Mouse (Mus musculus): Measurements from ENCODE around the gene Slit3.

Slit3 gene

DNA sequence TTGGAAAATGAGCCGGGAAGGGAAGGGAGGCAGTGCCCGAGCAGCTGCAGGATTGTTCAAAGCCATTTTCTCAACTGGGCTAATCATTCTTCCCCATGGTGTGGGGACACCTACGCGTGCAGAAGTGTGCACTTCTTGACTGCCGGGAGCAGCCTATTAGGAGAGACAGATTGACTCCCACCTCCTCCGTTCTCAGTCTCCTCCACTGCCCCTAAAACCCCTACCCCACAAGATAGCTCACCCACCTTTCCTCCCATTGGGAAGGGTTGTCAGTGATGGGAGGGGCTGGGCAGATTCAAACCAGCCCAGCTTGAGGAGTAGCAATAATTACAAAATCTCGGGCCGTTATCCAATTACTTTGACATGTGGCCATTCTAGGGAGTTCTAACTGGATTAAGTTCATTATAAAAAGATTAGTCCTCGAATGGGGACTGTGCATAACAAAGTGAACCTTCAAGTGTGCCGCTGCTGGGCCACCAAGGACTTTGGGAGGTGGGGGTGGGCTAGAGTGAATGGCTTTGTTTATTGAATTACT lies 333.2 kb downstream of the Slit3 start:
- no peak for DNase-seq (ENCODE audit: low spot score in 2 of 2)

DNA sequence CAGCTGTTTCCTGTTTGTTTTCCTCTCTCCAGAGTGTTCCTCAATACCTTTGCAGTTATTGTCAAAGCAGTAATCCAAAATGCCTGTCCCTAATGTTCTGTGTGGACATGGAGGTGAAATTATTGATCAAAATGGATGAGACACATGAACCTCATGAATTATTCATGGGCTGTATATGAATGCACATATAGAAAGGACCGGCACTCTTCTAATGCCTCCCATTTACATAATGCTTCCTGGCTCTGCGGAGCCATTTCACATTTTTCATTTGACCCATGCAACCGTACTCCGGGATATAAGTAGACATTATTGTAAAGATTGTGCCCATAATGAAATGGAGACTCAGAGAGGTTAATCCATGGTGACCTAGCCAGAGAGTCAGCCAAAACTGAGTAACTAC lies 333.8 kb downstream of the Slit3 start:
- no peak for DNase-seq (ENCODE audit: low spot score in 2 of 2)

DNA sequence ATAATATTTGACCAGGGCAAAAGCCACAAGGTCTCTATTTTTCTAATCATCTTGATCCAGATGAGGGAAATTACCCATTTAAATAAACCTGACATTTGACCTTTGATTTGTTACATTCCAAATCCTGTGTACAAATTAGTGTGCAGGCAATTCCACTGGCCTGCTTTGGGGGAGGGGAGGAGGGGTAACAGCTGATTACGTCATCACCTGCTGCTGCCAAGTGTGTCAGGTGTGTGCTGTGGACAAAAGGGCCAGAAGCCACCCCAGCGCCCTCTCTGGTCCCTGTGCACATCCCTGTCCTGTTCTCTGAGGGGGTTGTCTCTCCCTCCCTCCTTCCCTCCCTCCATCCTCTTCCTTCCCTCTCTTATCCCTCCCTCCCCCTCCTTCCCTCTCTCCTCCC lies 337.0 kb downstream of the Slit3 start:
- no peak for DNase-seq (ENCODE audit: low spot score in 2 of 2)

DNA sequence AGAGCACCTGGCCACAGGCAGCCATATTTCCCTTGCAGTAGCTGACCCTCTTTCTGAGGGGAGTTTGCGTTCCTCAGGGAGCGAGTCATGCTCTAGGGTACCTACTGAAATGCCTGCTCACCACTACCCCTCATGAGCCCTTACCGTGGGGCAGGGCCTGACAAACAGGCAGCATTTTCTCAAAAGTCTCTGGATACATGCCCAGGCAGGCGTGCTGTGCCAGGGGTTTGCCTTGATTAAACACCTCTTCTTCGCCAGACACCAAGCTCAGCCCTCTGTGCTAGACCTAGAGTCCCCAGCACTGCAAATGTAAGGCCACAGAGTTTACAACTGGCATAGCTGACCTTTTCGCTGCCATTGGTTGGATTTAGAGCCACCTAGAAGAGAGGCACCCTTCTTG lies 345.7 kb downstream of the Slit3 start:
- no peak for DNase-seq (ENCODE audit: low spot score in 2 of 2)

DNA sequence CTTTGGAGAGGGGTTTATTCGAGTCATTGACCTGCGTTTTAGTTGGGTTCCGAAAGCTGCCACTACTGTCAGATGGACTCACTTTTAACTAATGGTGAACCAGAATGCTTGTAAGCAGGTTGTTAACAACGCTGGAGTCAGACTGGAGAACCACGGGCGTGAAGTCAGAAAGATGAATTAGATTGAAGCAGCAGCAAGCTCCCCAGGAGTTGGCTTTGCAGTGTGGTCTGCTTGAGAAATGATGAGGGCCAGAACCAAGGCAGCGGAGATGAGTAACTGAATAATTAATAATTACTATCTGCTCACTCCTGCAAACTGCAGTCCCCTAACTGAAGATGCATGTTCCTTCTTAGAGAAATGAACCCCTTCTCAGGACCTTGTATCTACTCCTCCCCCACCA lies 347.8 kb downstream of the Slit3 start:
- no peak for DNase-seq (ENCODE audit: low spot score in 2 of 2)

DNA sequence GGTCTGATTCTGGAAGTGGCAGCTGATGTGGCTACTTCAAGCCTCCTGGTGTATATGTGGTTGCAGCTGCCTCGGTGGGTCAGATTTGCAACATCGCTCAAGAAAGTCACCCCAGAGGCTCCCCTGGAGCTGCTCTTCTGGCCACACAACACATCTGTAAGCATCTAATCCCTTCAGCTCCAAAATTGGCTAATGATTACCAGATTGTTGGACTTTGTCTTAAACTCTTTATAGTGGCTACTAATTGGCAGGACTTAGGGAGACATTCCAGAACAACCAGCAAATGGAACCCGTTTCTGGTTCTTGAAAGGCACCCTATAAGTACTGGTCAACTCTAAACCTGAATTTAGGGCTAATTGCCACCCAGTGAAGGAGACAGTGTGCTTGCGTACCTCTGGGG lies 348.9 kb downstream of the Slit3 start:
- no peak for DNase-seq (ENCODE audit: low spot score in 2 of 2)

DNA sequence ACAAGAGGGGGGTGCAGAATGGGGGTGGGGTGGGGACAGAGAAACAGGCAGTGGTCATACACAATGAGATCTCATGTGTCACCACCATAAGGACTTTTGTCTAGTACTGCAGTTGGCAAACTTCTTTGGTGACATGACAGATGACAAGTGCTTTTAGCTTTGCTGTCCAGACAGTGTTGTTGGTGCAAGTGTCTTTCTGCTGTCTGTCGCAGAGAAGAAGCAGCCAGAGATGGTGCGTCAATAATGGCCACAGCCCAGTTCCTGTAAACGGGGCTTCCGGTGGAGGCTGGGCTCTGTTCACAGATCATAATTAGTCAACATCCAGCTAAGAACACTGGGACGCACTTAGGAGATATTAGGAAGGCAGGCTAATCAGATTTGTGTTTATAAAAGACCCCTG lies 349.8 kb downstream of the Slit3 start:
- DNase-seq (ENCODE audit: low spot score in 2 of 2): no peak

DNA sequence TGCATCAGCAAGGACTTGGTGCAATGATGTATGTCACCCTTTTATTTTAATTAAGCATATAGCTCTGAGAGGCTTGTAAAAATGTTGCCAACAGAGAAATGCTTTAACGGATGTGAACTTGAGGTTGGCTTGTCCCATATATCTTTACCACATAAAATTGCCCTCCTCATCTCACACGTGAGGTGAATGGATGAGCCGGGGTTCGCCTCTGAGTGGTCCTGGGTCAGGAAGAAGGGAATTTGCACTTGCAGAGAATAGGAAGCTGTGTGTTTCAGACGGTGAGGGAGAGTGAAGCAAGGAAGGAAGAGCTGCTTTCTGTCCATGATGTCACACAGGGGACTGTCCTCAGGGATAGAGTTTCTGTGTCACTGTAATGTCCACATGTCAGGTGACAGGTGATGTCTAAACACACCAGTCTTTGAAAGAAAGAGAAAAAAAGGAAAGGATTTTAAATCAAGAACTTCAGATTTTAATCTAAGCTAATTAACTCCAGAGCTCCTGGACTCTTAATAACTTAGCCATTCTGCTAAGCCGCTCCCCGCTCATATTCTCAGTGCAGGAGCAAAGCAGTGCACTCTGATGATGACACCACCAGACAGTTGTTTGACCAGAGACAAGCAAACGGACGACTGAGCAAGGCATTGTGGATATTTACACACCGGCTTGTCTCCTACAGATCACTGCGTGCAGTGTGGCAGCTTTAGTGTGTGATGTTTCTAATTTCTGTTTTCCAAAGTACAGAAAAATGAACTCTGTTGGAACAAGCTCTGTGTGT lies 352.0 kb downstream of the Slit3 start:
- DNase-seq (ENCODE audit: low spot score in 2 of 2): no peak

DNA sequence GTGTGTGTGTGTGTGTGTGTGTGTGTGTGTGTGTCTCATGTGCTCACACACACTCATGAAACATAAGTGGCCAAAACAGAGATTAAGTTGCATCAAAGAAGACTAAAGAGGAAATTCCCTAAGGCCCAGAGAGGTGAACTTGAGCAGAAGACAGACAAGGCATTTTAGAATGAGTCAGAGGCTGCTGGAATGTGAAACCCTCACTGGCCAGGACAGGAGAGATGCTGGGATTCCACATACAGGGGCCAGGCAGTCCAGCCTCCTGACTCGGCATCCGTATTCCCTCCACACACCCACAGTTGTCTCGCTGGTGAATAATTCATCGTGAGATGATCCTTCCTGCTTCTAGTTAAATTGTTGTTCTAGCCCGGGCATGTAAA lies 352.6 kb downstream of the Slit3 start:
- DNase-seq (ENCODE audit: low spot score in 2 of 2): no peak

DNA sequence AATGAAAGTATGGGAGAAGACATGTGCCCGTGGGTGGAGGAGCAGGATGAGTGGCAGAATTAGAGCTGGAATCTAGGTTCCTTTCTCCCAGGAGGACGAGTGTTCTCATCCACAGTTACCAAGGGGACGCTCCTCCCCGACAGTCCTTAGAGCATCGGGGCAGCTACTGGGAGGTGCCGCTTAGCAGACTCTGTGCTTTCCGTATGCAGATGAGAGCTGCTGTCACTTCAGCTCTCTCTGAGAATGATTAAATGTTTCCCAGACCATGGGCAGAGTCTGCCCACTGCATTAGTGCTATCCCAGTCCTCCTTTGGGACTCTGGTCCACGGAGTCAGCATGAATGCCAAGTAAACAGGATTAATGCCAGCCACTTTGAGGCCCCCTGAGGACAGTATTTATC lies 359.1 kb downstream of the Slit3 start:
- no peak for DNase-seq (ENCODE audit: low spot score in 2 of 2)

DNA sequence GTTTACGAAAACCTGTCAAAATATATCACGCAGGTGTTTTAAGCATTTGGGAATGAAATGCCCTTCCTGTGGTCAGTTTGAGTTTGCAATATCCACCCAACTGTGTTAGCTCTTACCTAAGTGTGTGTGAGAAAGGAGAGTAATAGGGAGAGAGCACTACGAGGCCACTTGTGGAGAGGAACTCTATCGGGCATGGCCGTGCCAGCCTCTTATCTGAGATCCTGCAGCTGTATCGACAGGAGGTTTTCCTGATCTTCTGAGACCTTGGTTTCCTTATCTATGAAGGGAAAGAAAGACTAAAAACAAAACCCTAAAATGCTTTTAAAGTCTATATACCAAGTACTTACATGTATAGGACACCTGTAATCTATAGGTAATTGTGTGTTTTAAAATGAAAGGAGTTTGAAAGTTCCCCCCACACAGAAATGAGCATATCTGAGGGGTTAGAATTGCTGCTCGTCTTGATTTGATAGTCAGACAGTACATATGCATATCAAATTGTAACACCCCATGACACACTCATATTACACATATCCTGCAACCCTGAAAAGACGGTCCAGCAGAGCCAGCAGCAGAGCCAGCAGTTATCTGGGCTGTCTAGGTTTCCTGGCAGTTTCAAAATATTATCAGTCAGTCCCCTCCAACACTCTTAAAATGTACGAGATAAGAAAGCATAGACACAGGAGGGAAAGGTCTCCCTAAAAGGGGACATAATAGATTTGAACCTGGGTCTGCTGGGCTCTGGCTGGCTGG lies 360.8 kb downstream of the Slit3 start:
- DNase-seq (ENCODE audit: low spot score in 2 of 2): no peak

DNA sequence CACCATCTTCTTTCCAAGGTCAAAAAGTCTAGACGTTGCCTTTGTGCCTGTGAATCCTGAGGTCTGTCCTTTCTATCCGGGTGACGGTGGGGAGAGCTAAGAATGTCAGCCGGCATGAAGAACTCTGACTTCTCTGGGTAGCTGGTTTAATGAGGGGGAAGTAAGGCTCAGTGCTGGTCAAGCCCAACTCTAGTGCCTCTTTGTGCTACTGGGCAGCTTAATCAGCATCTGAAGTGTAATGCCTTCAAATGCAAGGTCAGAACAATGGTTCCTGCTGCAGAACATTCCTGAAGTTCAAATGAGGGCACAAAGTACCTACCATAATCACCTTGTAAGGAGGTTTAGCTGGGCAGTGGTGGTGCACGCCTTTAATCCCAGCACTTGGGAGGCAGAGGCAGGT lies 366.9 kb downstream of the Slit3 start:
- DNase-seq (ENCODE audit: low spot score in 2 of 2): no peak

DNA sequence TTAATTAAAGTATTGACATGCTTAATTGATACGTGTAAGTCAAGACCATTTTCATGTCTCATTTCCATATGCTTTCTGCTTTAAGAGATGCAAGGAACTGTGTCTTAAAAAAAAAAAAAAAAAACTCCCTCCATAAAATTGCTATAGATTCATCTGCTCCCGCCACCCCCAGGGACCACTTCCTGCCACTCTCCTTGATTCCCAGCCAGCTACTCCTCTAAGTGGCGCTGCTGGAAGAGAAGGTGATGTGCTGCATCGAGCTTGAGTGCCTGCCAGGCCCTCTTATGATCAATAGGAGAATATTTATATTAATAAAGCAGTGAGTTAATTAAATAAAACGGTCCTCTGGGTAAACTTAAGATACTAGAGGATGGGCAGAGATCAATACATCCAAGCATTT lies 370.7 kb downstream of the Slit3 start:
- no peak for DNase-seq (ENCODE audit: low spot score in 2 of 2)

DNA sequence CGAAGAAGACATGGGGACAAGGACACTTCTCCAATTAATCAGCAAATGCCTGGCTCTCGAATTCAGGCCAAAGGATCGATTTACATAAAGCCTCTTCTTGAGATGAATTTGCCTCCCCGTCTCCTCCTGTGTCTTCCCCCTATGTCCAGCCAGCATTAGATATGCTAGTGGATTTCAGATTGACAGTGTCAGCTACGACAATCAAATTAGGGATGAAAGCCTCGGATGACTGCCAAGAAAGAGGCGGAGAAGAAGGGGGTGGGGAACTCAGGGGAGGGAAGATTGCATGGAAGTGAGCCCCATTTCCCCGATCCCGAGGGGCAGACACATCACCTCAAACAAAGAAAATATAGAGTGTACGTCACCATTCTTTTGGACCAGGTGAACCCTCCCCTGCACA lies 375.9 kb downstream of the Slit3 start:
- no peak for DNase-seq (ENCODE audit: low spot score in 2 of 2)

DNA sequence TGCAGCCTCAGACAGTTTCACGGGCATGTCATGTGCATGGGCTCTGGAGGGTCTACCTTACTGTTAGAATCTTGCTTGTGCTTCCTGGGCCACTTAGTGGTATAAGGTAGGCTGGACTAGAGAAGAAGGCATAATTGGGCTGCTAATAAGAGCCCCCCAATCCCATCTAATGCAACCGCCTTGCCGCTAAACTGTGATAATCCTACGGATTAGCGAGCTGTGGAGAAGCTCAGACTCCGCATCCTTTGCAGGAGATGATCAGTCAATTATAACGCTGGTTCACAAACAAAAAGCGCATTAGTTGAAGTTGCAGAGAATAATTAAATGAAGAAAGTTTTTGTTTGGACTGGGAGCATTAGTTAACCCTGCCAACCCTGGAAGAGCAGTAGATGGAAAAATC lies 376.9 kb downstream of the Slit3 start:
- no peak for DNase-seq (ENCODE audit: low spot score in 2 of 2)

DNA sequence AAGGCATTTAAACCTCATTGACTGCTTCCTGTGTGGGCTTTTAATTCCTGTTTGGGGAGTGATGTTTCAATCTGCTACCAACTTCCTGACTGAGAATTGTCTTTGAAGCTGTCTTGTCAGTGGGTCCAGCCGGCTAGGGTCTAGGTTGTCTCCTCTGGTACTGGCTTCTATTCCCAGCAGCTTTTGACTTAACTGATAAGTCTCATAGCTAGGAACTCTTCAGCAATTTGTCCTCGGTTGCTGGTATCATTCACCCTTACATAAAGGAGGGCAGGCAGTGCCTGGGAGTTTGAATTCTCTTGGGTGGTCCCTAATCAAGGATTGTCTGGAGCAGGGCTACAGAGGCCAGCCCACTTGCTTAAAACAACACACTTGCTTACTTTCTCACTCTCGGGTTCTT lies 381.1 kb downstream of the Slit3 start:
- no peak for DNase-seq (ENCODE audit: low spot score in 2 of 2)

DNA sequence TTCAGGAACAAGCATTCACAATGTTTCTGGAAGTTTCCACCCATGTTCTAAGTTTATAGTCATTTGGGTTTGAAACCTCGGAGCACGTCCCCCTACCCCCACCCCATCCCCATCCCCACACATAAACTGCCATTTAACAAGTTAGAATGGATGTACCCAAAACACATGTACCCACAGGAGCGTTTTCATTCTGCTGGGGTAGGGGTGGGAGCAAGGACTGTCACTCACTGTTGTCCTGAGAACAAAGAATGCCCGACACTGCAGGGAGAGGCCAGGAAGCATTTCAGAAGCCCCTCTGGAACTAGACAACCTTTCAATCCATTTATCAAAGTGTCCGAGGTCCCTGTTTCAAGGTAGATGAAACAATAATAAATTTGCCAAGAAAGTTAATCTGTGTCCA lies 383.0 kb downstream of the Slit3 start:
- DNase-seq (ENCODE audit: low spot score in 2 of 2): no peak

DNA sequence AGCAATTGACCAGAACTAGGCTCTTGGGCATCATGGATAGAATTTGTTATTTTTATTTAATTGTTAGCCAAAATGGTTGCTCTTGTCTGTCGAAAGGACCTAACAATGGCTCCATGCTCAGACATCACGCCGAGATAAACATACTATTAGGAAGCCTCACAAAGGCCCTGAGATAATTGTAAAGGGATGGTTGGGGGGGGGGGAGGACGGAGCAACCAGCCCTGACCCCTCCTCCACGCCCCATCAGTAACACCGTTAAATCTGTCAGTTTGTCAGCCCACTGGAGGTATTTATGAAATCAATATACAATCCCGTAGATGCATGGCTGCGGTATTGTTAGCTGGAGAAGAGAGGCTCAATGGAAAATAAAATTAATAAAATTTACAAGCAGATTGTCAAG lies 383.9 kb downstream of the Slit3 start:
- no peak for DNase-seq (ENCODE audit: low spot score in 2 of 2)

DNA sequence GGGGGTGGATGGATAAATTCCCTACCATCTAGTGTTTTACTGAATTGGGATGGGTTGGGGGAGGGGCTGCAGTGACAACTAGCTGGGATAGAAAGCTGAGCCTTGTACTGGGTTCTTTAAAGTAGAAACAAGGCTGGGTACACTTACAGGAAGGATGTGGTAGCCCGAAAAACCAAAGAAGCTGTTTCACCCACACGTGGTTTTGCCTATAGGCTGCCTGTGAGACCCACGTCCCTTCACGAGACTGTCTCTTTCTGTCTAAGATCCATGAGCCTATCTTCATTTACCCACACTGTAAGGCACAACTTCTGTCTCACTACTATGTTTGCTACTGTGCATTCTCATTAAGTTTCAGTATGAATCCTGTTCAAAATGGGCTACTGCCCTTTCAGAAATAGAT lies 384.3 kb downstream of the Slit3 start:
- DNase-seq (ENCODE audit: low spot score in 2 of 2): no peak

DNA sequence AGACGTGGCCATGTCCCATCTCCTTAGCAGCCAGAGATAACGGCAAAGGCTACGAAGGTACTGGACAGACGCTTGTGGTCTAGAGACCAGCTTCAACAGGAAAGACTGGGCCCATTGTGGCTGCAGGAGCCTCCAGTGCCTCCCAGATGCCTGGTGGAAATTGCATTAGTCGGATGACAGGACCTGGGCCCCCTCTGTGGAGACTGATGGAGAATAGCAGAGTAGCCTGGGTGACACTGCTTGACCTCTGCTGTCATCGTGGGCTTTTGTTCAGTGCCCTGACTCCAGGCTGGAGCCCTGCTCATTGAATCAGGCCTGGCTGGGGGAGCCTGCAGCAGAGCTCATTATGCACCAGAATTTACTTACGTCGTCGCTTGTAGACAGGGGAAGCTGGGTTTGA lies 384.8 kb downstream of the Slit3 start:
- no peak for DNase-seq (ENCODE audit: low spot score in 2 of 2)

DNA sequence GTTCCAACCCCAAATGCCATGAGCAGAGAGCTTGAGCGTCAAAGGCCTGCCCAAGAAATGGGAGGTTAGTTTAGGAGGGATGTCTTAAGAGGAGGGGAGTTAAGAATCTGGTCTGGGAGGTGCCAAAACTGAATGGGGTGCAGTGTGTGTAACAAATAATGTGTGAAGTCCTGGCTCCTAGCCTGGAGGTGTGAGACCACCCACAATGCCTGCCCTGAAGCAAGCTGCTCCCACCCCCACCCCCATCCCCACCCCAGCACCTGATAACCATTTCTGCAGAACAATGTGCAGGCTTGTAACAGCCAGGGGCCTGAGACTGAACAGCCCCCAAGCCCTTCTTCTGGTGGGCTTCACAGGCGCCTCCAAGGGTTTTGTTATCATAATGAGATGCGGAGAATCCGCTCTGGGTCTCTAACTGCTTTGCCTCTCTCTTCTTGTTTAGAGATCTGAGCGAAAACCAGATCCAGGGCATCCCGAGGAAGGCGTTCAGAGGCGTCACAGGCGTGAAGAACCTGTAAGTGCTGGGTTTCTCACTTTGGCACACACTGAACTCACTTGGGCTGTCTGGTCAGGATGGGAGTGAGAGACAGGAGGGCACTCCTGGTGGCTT lies 386.9 kb downstream of the Slit3 start:
- no peak for DNase-seq (ENCODE audit: low spot score in 2 of 2)

DNA sequence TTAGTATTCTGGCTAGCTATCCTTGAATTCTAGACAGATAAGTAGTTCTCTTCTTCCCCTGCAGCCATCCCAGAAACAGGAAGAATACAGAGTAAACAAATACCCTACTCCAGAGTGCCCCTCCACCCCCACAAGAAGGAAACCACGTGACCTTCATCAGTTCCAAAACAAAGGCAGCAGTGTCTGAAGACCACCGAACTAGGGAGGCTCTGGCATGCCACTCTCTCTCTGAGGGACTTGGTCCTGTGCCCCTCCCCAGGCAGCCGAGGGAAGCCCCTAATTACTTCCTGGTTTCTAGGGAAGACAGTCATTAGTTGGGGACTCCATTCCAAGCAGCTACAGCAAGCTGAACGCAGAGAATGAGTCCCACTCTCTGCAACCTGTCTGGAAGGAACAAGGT lies 391.7 kb downstream of the Slit3 start:
- no peak for DNase-seq (ENCODE audit: low spot score in 2 of 2)

DNA sequence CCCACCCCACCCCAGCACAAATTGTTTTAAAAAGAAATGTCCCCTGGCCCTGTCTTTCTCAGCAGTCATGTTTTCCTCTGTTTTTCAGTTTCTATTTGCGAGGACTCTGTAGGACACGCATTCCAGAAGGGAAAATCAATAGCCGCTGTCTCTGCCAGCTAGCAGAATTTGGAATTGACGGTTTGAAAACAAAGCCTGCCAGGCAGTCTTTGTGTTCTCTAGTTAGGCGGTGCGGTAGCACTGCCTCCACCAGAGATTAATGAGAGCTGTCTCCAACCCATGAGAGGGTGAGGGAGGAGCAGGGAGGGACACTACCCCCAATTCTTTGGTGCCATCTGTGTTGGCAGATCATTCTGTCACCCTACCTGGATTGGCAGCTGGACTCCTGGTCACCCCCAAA lies 392.3 kb downstream of the Slit3 start:
- no peak for DNase-seq (ENCODE audit: low spot score in 2 of 2)
